Mouse (Mus musculus) embryo, embryonic 10 days (tissue): ENCODE measurements at regions not wholly inside any gene's neighbourhood (a gene's known extent, or its start where the extent isn't known, plus 50 kb on each side); places are given as distances from the start of the nearest gene placed in this dataset.
A peak's percentile ranks its signal among the peaks of the same experiment; 100 is the strongest.

Source experiments
- DNase-seq: peaks from one replicate; pipeline ENCODE4 v3.0.0-alpha.2; 2015; ENCODE audit warnings: low spot score

DNA sequence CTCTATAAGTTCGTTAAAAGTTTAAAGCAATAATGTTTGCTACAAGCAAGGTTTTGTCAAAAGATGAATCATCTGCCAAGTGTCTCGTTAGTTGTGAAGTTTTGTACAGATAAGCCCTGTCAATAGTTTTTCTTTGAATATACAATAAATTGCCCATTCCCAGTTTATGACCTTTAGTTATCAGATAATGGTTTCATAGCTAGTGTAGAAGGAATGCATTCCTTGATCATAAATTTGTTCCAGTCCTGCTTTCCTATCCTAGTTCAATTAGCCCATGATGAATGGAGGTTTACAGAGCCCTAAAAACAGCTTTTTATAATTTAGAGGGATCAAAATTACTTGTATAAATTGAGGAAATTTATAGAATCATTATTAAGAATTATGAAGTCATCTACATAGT lies 62.5 kb upstream of the Lrch2 start:
- no peak for DNase-seq

- DNase-seq: peak; percentile 48
These were observed 54.8 kb upstream of the Lrch2 start for GRCm38 (mm10) chrX:147608660-147609059.
